Mouse (Mus musculus): Measurements from ENCODE around the gene Gpr142. TPM values are rescaled to one million over a fixed set of nuclear protein-coding genes. Genes with fewer than 3 reads are reported as not detected.

The Gpr142 gene
- total RNA-seq (2015) (not detected in 2 replicates), total RNA-seq (2017) (not detected in 2 replicates)

DNA sequence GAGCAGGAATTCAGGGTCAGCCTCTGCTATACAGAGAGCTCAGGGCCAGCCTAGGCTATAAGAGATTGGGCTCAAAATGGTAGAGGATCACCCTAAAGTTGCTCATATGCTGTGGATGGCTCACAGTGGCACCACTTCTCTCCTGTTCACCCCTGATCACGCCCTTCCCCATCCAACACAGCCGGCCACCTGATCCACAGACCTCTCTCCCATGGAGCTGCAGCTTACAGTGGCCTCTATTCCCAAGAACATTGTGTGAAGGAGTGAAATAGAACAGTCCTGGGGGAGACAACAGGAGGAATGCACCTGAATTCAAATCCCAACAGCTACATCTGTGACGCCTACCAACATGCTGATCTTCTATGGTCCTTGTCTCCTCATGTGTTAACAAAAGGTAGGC lies at the start of gene Gpr142:
Gpr142 (plus strand) TSS at position 301 of the 400 bp plus-strand sequence.
- ATAC-seq (ENCODE audit: poor library complexity, severe bottlenecking): no peak

DNA sequence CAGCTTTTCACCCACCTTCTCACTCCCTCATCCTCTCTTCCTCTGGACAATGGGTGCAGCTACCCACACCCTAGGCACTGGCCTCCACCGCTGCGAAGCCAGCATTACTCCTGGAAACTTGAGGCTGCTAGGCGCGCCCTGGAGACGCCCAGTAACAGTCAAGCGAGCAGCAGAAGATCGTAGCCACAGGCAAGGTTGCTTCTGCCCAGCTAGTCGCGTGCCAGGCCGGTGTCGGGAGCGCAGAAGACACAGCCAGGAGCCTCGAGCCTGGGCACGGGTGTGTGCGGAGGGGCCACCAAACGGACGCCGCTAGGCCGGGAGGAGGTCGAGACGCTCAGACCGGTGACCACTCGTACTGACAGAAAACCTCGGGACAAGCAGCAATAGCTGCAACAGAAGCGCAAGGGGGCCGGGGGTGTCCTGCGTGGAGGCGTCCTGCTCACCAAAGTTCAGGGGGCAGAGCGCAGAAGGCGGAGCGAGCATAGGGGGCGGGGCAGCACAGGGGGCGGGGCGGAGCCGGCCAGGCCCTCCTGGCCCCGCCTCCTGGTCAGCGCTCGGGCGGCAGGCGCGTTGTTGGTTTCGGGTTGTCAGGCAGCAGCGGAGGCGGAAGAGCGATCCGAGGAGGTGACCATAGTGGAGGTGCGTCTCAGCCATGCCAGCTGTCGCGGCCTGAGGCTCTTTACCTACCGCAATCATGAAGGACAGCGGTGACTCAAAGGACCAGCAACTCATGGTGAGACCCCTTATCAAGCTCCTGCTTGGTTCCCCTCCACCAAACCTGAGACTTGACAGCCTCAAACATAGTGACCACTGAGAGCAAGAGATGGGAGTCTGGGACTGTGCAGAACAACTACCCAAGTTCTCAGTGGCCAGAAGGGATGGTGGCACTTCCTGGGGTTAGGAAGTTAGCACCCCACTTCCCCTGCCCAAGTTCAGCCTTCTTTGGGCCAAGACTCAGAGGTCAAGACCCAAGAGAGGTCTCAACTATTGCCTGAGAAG lies 33.6 kb upstream of the Gpr142 start, which contains the start of gene Kif19a:
Kif19a (plus strand) TSS at position 569 of the 999 bp plus-strand sequence.
- peak; percentile 99 for ATAC-seq (ENCODE audit: poor library complexity, severe bottlenecking)

DNA sequence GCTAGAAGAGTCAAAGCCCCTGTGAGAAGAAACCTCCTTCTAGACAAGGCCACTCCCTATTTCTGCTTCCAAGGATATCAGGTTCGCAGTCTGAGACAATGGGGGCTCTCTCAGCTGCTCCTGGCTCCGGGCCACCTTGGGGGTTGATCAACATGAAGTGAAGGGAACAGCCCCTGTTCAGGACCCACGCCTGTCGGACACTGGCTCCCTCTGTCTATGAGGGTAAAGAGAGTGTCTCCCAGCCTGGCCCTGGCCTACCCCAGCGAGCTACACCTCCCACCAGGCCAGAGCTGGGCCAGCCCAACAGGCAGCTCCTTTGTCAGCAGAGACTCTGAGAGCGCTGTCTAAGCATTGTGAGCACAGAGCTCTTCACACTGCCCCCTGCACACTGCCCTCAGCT lies 28.8 kb upstream of the Gpr142 start:
- ATAC-seq (ENCODE audit: poor library complexity, severe bottlenecking): no peak

DNA sequence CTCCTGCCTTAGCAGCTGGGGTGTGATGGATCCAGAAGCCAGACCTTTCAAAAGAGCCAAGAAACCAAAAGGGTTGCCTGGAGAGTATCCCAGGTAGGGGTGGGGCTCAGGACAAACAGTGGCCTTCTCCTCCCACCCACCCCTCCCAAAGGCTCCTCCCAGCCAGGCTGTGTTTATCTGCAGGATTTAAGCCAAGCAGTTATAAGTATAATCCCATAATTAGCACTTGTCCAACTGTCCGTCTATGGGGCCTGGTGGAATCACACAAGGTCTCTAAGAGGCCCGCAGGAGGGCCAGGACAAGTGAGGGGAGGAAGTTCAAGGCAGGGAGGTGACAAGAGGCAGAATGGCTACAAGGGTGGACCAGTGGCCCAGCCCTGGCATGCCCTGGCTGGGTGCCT lies 26.8 kb upstream of the Gpr142 start:
- no peak for ATAC-seq (ENCODE audit: poor library complexity, severe bottlenecking)

DNA sequence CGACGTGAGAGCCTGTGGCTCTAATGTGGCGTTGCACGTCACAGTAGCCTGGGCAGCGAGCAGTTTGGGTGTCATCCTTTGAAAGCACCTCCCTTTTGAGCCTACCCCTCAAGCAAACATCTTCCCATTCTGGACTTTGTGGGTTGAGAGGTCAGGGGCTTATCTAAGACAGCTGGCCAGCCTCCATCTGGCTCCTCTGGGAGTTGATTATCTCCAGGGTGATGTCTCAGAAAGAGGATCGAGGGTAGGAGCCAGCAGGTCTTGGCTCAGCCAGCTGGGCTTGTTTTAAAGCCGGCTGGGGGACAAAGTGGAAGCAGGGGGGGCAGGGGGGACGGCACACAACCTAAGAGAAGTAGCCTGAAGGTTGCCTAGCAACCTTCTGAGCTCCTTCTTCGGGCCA lies 18.6 kb upstream of the Gpr142 start:
- ATAC-seq (ENCODE audit: poor library complexity, severe bottlenecking): no peak

DNA sequence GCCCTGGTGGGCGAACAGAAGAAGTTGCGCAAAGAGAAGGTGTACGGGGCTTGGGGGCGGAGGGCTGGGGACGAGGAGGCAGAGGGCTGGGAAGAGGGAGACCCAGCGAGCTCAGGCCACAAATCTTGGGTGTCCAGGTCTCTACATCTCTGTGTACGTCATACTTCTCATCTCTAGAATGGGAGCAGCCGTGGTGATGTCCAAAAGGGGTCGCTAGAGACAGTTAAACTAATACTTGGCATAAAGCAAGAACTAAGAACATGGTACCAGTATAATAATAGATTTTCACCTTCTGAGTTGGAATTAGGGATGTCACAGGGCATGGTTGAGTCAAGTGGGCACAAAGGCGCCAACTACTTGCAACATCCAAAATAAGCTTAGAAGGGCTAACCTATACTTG lies 12.8 kb upstream of the Gpr142 start:
- no peak for ATAC-seq (ENCODE audit: poor library complexity, severe bottlenecking)

DNA sequence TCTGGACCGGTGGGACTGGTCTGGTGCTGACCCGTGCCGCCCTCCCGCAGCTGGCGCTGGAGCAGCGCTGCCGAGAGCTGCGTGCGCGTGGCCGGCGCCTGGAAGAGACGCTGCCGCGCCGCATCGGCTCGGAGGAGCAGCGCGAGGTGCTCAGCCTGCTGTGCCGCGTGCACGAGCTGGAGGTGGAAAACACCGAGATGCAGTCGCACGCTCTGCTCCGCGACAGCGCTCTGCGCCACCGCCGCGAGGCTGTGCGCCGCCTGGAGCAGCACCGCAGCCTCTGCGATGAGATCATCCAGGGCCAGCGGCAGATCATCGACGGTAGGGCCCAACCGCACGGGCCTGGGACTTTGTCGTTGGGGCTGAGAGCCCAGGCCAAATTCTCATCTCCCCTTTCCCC lies 12.4 kb upstream of the Gpr142 start:
- no peak for ATAC-seq (ENCODE audit: poor library complexity, severe bottlenecking)

DNA sequence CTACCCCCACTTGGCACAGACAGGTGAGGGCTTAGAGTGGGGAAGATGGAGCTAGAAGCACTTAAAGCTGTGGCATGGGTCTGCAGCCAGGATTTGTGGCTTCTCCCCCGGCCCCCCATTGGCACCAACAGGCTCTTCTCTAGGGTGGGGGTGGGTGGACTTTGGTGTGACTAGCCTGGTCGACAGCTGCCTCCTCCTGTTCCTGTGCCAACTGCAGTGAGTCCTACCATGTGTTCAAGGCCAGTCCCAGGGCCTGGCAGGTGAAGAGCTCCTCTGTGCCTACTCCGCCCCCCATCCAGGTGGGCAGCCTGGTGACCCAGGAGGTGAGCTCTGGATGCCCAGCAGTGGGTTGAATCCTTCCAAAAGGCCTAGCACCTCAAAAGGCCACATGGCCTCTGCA lies 11.1 kb upstream of the Gpr142 start:
- ATAC-seq (ENCODE audit: poor library complexity, severe bottlenecking): no peak

DNA sequence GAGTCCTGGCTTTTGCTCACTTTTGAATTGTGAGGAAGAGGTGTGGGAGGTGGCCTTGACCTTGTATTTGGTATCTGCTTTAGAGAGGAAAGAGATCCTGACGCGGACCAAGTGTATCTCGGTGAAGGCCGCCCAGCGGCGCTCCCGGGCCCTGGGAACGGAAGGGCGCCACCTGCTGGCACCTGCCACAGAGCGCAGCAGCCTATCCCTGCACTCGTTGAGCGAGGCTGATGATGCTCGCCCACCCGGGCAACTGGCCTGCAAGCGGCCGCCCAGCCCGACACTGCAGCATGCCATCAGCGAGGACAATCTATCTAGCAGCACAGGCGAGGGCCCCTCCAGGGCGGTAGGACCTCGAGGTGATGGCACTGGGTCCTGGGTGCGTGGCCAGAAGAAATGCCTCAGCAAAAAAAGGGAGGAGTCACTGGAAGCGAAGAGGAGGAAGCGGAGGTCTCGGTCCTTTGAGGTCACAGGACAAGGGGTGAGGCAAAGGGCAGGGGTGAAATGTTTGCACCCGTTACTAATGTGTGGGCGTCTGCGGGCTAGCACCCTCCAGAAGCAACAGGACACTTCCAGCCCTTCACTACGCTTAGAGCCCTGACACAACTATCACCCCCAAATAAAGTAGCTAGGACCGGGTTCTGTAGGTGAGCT lies 9.5 kb upstream of the Gpr142 start:
- ATAC-seq (ENCODE audit: poor library complexity, severe bottlenecking): peak; percentile 93

DNA sequence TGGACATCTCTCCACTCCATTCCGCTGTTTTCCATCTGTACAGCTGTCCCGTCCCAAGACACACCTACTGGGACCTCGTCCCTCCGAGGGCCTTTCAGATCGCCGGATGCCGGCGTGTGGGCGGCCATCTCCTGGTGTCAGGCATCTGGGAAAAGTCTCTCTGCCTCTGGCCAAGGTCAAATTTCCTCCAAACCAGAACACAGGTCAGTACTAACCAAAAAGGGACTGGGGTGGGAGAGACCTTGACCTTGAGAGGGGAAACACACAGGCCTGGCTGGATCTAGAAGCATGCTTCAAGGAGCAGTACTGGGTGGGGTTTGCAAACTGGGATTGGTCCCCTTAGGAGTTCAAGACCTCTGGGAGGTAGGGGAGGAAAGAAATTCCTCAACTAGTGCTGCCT lies 9.0 kb upstream of the Gpr142 start:
- no peak for ATAC-seq (ENCODE audit: poor library complexity, severe bottlenecking)

DNA sequence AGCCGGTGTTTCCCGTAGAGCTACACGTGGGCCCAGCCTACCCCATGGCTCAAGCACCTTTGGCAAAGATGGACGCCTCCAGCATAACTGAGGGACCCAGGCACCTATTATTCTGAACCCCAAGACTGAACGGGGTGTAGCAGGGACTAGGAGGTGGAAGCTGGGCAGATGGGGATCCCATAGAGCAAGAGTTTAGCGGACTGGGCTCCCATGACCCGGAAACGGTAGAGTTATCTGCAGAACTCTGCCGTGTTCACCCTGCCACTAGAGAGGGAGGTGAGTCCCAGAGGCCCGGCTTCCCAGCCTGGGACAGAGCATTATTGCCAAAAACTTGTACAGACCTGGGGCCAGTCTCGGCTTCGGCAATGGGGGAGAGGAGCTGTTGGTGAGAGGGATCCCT lies 8.6 kb upstream of the Gpr142 start:
- ATAC-seq (ENCODE audit: poor library complexity, severe bottlenecking): no peak

DNA sequence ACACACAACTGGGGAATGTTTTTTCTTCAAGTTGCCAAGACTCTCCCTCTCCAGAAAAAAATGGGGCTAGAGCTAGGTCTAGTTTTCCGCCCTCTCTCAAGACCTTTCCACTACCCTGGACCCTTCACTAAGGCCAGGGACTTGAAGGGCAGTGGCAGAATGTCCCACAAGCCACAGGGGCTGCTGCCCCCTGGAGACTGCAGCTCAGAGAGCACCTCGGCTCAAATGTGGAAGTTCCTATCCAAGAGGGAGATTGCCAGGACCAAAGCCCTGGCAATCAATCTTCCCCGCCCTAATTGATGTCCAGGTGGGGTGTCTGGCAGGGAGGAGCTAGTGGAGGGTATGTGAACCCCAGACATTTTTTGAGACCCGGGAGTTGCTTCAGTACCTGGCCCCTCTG lies 7.9 kb upstream of the Gpr142 start:
- ATAC-seq (ENCODE audit: poor library complexity, severe bottlenecking): no peak

DNA sequence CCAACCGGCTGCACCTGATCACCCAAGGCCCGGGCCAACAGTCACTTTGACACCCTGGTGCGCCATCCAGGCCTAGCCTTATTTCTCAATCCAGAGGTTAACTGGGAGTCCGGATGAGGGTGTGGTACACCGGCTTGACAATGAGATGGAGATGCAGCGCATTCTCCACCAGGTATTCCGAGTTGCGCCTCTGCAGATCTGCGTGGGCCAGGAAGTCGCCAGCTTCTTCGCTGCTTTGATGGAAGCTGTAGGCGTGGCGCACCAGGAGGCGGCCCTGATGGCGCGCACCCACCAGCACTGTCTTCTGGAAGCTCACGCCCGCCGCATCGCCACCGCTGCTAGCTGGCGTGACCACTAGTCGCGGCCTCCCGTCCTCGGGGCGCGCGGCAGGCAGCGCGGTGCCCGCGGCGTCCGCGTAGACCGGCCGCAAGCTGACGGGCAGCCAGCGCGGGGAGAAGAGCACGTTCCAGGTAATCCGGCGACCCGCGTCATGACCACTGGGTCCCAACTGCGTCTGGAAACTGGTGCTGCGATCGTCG lies 7.3 kb upstream of the Gpr142 start:
- ATAC-seq (ENCODE audit: poor library complexity, severe bottlenecking): no peak

DNA sequence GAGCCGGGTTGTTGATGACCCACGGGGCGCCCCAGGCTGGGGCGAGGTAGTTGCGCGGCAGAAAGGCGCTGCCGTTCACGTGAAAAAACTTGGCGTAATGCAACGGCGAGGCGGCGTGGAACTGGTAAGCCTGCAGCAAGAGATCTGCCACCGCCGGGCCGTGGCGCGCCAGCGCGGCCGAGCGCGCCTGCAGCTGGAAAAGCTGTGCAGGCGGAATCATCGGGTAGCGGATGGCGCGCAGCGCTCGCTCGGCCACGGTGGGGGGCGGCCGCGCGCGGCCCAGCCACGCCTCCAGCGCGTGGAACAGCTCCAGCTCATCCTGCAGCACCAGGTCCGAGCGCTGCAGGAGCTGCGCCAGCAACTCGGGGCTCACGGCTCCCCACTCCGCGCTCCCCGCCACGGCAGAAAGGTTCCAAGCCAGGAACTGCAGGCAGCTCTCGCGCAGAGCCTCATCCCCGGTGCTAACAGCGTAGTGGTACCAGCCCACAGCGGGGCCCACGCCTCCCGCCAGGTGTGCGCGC lies 6.8 kb upstream of the Gpr142 start:
- ATAC-seq (ENCODE audit: poor library complexity, severe bottlenecking): no peak

DNA sequence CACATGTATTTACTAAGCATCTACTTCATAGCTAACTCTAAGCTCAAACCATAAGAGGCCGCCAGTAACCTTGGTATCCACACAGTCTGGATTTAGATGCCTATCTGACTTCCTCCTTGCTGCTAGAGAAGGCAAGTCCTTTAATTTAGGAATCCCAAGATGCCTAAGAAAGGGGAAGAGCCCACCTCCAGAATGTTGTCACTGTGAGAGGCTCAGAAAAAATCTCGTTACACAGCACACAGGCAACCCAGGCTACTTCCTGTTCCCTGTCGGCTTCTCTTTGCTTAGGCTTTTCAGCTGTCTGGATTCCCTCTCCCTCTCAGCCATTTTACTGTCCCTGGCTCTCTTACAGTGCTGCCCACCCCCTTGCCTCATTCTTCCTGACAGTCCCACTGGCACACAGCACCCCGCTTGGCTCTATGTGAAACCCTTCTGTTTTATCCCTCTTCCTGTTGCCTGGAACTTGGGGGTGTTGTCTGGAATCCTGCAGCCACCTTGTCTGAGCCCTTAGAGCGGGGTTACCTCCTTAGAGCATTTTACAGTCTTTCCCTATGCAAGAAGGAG lies 5.7 kb upstream of the Gpr142 start:
- ATAC-seq (ENCODE audit: poor library complexity, severe bottlenecking): no peak

DNA sequence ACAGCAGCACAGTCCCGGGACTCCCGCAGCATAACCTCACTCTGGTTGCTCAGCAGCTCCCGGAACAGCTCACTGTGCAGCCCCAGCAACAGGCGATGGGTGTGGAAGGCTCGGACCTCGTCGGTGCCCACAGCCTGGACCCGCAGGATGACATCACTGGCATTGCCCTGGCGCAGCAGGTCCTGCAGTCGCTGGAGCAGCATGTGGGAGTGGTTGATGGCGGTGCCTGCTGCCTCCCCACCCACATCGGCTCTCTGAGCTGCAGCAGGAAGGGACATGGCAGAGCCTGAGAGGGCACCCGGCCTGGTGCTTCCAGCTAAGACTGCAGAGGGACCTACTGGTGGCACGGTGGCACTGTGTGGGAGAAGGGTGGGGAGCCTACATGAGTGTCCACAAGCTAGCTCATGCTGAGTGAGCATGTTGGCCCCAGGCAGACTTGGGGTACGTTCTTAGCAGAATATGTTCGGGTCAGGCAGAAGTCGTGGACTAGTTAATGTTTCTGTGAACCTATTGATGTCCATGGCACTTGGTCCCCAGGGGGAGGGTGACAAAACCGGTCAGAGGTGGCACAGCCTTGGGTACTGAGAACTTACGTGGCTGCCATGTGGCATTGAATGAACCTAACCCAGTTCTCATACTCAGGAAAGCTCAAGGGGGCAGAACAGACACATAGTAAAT lies 4.7 kb upstream of the Gpr142 start:
- no peak for ATAC-seq (ENCODE audit: poor library complexity, severe bottlenecking)

DNA sequence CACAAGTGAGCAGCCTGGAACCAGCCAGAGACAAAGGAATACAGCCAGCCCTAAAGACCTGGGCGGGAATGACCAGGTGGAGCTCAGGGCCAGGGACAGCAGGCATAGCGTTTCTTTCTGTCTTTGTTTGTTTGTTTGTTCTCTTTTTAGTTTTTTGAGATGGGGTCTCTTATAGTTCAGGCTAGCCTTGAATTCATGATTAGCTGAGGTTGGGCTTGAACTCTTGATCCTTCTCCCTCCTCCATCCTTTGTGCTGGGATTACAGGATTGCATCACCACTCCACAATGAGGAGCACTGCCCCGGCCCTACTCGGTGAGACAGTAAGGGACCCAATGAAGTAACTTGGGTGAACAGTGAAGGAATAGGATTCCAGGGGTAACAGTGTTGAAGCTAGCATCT lies 4.0 kb upstream of the Gpr142 start:
- no peak for ATAC-seq (ENCODE audit: poor library complexity, severe bottlenecking)

DNA sequence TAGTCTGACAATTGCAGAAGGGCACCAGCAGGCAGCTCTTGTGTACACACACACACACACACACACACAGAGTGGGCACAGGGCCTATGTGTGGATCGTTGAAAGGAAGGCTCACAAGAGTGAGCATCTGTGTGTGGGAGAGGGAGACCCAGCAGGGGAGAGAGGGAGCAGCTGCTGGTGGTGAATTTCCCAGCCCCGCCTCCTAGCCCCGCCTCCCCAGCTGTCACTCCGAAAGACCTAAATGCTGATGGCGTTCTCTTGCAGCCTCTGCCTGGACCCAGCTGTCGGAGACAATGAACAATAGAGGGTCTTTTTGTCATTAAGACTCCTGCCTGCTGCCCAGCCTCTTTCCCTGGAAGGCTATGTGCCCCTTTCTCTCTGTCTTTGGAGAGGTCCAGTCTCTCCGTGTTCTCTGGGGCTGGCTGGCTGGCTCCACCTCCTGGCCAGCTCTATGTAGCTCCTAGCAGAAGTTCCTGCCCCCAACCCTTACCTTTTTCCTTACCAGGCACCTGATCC lies 3.4 kb upstream of the Gpr142 start:
- ATAC-seq (ENCODE audit: poor library complexity, severe bottlenecking): no peak

DNA sequence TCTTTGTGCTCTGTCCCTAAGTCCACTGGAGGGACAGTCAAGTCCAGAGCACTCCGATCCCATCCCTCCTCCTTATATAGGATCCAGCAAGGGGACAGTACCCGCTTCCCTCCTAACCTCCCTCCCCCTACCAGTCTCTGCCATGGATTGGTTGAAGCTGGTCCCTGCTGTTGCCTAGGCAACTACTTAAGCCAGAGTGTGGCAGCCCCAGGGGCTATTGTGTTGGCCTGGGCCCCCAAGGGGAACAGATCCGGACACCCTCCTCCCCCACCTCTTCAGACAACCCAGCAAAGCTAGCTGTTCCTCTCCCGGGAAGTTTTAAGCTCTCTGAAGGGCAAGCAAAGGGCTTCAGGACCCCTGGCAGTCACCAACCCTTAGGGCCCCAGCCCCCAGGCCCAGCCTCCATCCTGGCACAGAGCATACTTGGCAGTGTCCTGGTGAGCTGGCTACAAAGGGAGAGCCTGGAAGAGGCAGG lies 2.8 kb upstream of the Gpr142 start, which contains the start of gene Btbd17:
Btbd17 (minus strand) TSS at position 98 of the 475 bp plus-strand sequence.
- no peak for ATAC-seq (ENCODE audit: poor library complexity, severe bottlenecking)

DNA sequence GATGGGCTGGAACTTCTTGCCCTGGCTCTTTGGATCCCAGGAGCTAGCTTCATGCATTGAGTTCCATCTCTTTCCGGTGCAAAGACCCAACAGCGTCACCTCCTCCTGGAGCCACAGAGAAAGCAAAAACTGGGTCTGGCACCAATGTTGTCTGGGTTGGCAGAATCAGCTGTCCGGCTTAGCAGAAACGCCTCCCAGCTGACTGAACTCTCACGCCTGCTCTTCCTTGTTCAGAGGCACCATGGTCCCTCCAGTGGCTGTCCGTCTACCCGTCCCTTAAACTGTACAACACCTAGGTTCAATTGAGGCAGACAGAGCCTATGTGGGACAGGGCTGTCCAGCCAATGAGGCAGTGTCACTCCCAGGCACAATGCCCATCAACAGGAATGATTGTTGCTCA lies 1.5 kb upstream of the Gpr142 start:
- no peak for ATAC-seq (ENCODE audit: poor library complexity, severe bottlenecking)
